Mouse (Mus musculus): ENCODE results near the gene Cs. TPM values are rescaled to one million over a fixed set of nuclear protein-coding genes. Genes with fewer than 3 reads are reported as not detected.
"Not testable (repeated sequence)": the region's sequence is repeated elsewhere in the genome, so short reads cannot be mapped to it uniquely, and the experiment has no call there.

Gene Cs
- polyA plus RNA-seq, 1 experiment from 2014 or later = 567 TPM

DNA sequence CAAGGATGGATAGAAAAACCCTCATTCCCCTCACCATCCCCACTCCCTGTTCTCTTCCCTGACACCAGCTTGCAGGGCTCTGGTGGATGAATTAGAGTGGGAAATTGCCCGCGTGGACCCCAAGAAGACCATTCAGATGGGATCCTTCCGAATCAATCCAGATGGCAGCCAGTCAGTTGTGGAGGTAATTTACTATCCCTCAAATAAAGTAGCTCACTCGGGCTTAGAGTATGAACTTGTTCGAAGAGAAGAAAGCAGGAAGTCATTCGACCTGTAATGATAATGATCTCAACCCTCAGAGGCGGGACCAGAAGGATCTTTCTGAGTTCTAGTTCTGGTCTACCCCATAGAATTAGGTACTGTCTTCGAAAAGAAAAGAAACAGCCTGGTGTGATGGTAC lies 14.0 kb upstream of the Cs start:
- peaks cover 46% of the 10 kb centered on the region for H3K36me3 ChIP-seq (ENCODE audit: control insufficient read depth, insufficient read depth)

DNA sequence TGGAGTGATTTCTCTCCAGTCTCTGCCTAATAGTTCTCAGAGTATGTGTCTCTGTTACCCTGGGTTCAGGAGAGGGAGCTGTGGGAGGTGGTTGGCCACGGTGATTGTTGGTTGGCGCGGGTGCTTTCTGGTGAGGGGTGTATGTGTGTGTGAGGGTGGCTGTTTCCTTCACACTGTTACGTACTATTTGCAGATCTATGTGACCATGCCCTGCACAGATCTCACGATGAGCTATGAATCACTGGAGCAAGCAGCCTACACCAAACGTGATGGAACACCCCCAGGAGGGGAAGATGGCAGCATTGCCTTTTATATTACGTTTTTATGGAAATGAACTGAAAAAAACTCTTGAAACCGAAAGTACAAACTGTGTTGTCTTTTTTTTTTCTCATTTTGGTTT lies 10.7 kb upstream of the Cs start:
- Histone ChIP-seq H3K4me2 (ENCODE audit: low read depth, low read length) (no peak overlapping the region), H3K4me3 (ENCODE audit: low read length) (no peak overlapping the region), H3K4me1 (ENCODE audit: control insufficient read depth, insufficient read depth, low read length) (peaks cover 10% of the 10 kb centered on the region), H3K9me3 (replicated peaks; ENCODE audit: control insufficient read depth, low read length) (no peaks in the 10 kb centered on the region), H3K9ac (ENCODE audit: low read length) (no peak overlapping the region), H3K36me3 (ENCODE audit: control insufficient read depth, insufficient read depth) (peaks cover 31% of the 10 kb centered on the region), H3K27me3 (ENCODE audit: control insufficient read depth, insufficient read depth, low read length) (no peaks in the 10 kb centered on the region), H3K27ac (ENCODE audit: low read length) (no peak overlapping the region)
- WGBS = 93% methylated on average over 8 of the region's 8 CpGs
- ATAC-seq (replicated peaks; ENCODE audit: extremely low read depth, insufficient read depth, low FRiP score) = no peak

More for the DNA sequence above, 14.0 kb upstream of the Cs start:
- WGBS = 69% methylated on average over 8 of the region's 8 CpGs
- no peaks in the 10 kb centered on the region for H3K9me3 ChIP-seq (replicated peaks; ENCODE audit: control insufficient read depth, low read length)
- ATAC-seq (replicated peaks; ENCODE audit: extremely low read depth, insufficient read depth, low FRiP score) = no peak
- H3K9ac ChIP-seq (ENCODE audit: low read length) = peak overlapping the region; percentile 99
- H3K4me3 ChIP-seq (ENCODE audit: low read length) = peak overlapping the region; percentile 97
- H3K4me1 ChIP-seq (ENCODE audit: control insufficient read depth, insufficient read depth, low read length) = peaks cover 12% of the 10 kb centered on the region
- H3K4me2 ChIP-seq (ENCODE audit: low read depth, low read length) = peak overlapping the region; percentile 92
- no peaks in the 10 kb centered on the region for H3K27me3 ChIP-seq (ENCODE audit: control insufficient read depth, insufficient read depth, low read length)
- peak overlapping the region; percentile 94 for H3K27ac ChIP-seq (ENCODE audit: low read length)

DNA sequence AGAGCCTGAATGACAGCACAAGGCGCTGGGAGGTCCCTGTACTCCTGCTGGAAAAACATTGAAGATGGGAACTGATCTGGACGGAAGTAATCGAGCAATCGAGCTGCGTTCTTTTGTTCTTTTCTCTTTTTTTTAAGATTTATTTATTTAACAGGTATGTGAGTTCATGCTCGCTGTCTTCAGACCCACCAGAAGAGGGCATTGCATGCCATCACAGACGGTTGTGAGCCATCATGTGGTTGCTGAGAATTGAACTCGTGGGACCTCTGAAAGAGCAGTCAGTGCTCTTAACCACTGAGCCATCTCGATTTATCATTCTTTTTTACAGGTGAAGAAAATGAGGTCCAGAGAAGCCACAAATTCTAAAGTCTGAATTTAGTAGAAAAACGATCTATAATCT lies 9.9 kb upstream of the Cs start:
- 88% methylated on average over 10 of the region's 10 CpGs for WGBS
- no peak overlapping the region for H3K9ac ChIP-seq (ENCODE audit: low read length)
- ATAC-seq (replicated peaks; ENCODE audit: extremely low read depth, insufficient read depth, low FRiP score) = no peak
- H3K27me3 ChIP-seq (ENCODE audit: control insufficient read depth, insufficient read depth, low read length) = no peaks in the 10 kb centered on the region
- H3K36me3 ChIP-seq (ENCODE audit: control insufficient read depth, insufficient read depth) = peaks cover 31% of the 10 kb centered on the region
- H3K27ac ChIP-seq (ENCODE audit: low read length) = no peak overlapping the region
- H3K9me3 ChIP-seq (replicated peaks; ENCODE audit: control insufficient read depth, low read length) = no peaks in the 10 kb centered on the region
- no peak overlapping the region for H3K4me2 ChIP-seq (ENCODE audit: low read depth, low read length)
- peaks cover 10% of the 10 kb centered on the region for H3K4me1 ChIP-seq (ENCODE audit: control insufficient read depth, insufficient read depth, low read length)
- no peak overlapping the region for H3K4me3 ChIP-seq (ENCODE audit: low read length)

GRCm38 (mm10) chr10:128332358-128333249 lies 4.9 kb upstream of the Cs start:
- not testable (repeated sequence) for ATAC-seq (replicated peaks; ENCODE audit: extremely low read depth, insufficient read depth, low FRiP score); H3K27me3 ChIP-seq (ENCODE audit: control insufficient read depth, insufficient read depth, low read length); H3K36me3 ChIP-seq (ENCODE audit: control insufficient read depth, insufficient read depth); H3K4me3 ChIP-seq (ENCODE audit: low read length); H3K9ac ChIP-seq (ENCODE audit: low read length); H3K4me2 ChIP-seq (ENCODE audit: low read depth, low read length); H3K27ac ChIP-seq (ENCODE audit: low read length); H3K9me3 ChIP-seq (replicated peaks; ENCODE audit: control insufficient read depth, low read length)
- H3K4me1 ChIP-seq (ENCODE audit: control insufficient read depth, insufficient read depth, low read length) = peaks cover 12% of the 10 kb centered on the region
- WGBS = 81% methylated on average over 6 of the region's 6 CpGs

DNA sequence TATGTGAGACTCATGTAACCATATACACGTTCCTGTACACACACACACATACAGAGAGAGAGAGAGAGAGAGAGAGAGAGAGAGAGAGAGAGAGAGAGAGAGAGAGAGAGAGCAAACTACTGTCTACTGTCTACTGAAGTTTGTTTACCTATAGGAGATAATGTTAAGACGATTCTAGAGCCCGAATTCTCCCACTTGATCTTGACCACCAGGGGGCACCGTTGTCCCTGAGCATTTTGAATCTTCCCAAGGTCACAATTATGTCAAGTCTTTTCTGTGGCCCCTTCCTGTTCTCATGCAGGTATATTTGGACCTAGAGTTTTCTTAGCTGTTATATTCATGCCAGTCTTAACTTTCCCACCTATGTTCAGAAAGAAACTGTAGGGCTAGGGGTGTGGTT lies 2.0 kb upstream of the Cs start:
- peak overlapping the region; percentile 94 for H3K27ac ChIP-seq (ENCODE audit: low read length)
- peaks cover 29% of the 10 kb centered on the region for H3K4me1 ChIP-seq (ENCODE audit: control insufficient read depth, insufficient read depth, low read length)
- no peaks in the 10 kb centered on the region for H3K27me3 ChIP-seq (ENCODE audit: control insufficient read depth, insufficient read depth, low read length)
- H3K4me3 ChIP-seq (ENCODE audit: low read length) = no peak overlapping the region
- ATAC-seq (replicated peaks; ENCODE audit: extremely low read depth, insufficient read depth, low FRiP score) = no peak
- 1% methylated on average over 4 of the region's 4 CpGs for WGBS
- H3K9me3 ChIP-seq (replicated peaks; ENCODE audit: control insufficient read depth, low read length) = no peaks in the 10 kb centered on the region
- no peak overlapping the region for H3K4me2 ChIP-seq (ENCODE audit: low read depth, low read length)
- H3K9ac ChIP-seq (ENCODE audit: low read length) = no peak overlapping the region
- no peaks in the 10 kb centered on the region for H3K36me3 ChIP-seq (ENCODE audit: control insufficient read depth, insufficient read depth)

DNA sequence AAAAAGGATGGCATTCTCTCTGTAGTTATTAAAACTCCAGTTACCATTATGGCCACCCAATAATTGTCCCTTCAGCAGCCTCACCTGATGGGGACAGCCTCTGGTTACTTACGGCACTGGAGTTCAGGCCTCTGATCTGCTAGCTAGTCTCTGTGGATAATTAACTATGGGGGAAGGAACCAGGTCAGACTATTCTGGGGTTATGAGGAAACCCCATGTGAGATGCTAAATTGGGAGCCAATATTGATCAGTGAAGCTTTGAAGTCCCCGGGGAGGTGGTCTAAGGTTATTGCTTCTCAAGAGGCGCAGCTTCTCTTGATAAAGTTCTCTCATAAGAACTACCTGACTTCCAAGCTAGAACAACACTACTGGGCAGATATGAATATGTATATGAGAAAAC lies 1.3 kb upstream of the Cs start:
- peak overlapping the region; percentile 94 for H3K27ac ChIP-seq (ENCODE audit: low read length)

GRCm38 (mm10) chr10:128336597-128336996 lies 937 bp upstream of the Cs start:
- Histone ChIP-seq H3K4me3 (ENCODE audit: low read length) (no peak overlapping the region), H3K36me3 (ENCODE audit: control insufficient read depth, insufficient read depth) (no peaks in the 10 kb centered on the region), H3K27ac (ENCODE audit: low read length) (peak overlapping the region; percentile 94), H3K4me1 (ENCODE audit: control insufficient read depth, insufficient read depth, low read length) (peaks cover 35% of the 10 kb centered on the region), H3K9me3 (replicated peaks; ENCODE audit: control insufficient read depth, low read length) (no peaks in the 10 kb centered on the region), H3K4me2 (ENCODE audit: low read depth, low read length) (peak overlapping the region; percentile 77), H3K27me3 (ENCODE audit: control insufficient read depth, insufficient read depth, low read length) (no peaks in the 10 kb centered on the region), H3K9ac (ENCODE audit: low read length) (no peak overlapping the region)
- ATAC-seq (replicated peaks; ENCODE audit: extremely low read depth, insufficient read depth, low FRiP score) = no peak
- 70% methylated on average over 3 of the region's 3 CpGs for WGBS

More for the DNA sequence above, 1.3 kb upstream of the Cs start:
- no peak for ATAC-seq (replicated peaks; ENCODE audit: extremely low read depth, insufficient read depth, low FRiP score)
- no peaks in the 10 kb centered on the region for H3K9me3 ChIP-seq (replicated peaks; ENCODE audit: control insufficient read depth, low read length)
- no peaks in the 10 kb centered on the region for H3K36me3 ChIP-seq (ENCODE audit: control insufficient read depth, insufficient read depth)
- H3K9ac ChIP-seq (ENCODE audit: low read length) = peak overlapping the region; percentile 42; the same call in 1 of the 2 replicates
- H3K4me1 ChIP-seq (ENCODE audit: control insufficient read depth, insufficient read depth, low read length) = peaks cover 31% of the 10 kb centered on the region
- no peaks in the 10 kb centered on the region for H3K27me3 ChIP-seq (ENCODE audit: control insufficient read depth, insufficient read depth, low read length)
- H3K4me2 ChIP-seq (ENCODE audit: low read depth, low read length) = no peak overlapping the region
- no peak overlapping the region for H3K4me3 ChIP-seq (ENCODE audit: low read length)
- 85% methylated on average over 3 of the region's 3 CpGs for WGBS

DNA sequence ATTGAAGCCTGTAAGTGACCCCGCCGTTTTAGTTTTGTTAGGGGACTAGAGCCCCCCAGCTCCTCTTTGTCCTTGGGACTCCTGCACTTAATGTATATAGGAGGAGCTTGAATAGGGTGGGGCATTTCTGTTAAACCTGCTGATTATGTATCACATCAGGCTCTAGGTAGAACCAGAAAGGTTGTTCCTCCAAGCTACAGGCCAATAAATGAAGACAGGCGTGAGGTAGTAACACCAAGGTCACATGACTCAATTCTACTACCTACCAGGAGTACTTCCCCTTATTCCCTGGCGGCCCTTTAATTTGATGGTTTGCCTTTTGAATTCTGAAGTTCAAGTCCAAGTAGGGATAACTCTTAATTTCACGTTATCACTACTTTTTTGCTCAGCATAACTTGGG lies 881 bp downstream of the Cs start:
- Histone ChIP-seq H3K9me3 (replicated peaks; ENCODE audit: control insufficient read depth, low read length) (no peaks in the 10 kb centered on the region), H3K4me3 (ENCODE audit: low read length) (peak overlapping the region; percentile 100), H3K9ac (ENCODE audit: low read length) (peak overlapping the region; percentile 98), H3K4me1 (ENCODE audit: control insufficient read depth, insufficient read depth, low read length) (peaks cover 44% of the 10 kb centered on the region), H3K4me2 (ENCODE audit: low read depth, low read length) (peak overlapping the region; percentile 86), H3K27me3 (ENCODE audit: control insufficient read depth, insufficient read depth, low read length) (no peaks in the 10 kb centered on the region), H3K36me3 (ENCODE audit: control insufficient read depth, insufficient read depth) (no peaks in the 10 kb centered on the region), H3K27ac (ENCODE audit: low read length) (peak overlapping the region; percentile 97)
- 10% methylated on average over 5 of the region's 5 CpGs for WGBS
- no peak for ATAC-seq (replicated peaks; ENCODE audit: extremely low read depth, insufficient read depth, low FRiP score)

DNA sequence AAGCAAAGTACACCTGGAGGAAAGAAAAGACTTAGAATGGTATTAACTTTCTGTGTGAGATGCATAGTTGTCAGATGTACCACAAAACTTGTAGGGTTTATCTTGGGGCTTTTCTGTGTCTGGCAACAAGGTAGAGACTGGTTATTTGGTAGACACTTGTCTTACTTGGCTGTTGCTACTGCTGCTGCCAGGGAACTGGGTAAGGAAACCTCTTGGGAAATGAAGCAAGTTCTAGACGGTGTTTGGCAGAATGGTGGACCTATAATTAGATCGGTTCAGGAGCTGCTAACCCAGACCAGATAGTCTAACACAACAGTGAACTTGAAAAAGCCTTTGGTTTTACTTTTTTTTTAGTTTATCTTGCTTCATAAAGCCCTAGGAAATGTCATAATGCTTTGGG lies 1.4 kb downstream of the Cs start:
- Histone ChIP-seq H3K27ac (ENCODE audit: low read length) (peak overlapping the region; percentile 97), H3K9ac (ENCODE audit: low read length) (peak overlapping the region; percentile 98), H3K4me1 (ENCODE audit: control insufficient read depth, insufficient read depth, low read length) (peaks cover 49% of the 10 kb centered on the region), H3K9me3 (replicated peaks; ENCODE audit: control insufficient read depth, low read length) (no peaks in the 10 kb centered on the region), H3K27me3 (ENCODE audit: control insufficient read depth, insufficient read depth, low read length) (no peaks in the 10 kb centered on the region), H3K4me2 (ENCODE audit: low read depth, low read length) (peak overlapping the region; percentile 86), H3K36me3 (ENCODE audit: control insufficient read depth, insufficient read depth) (no peaks in the 10 kb centered on the region), H3K4me3 (ENCODE audit: low read length) (peak overlapping the region; percentile 100)
- WGBS = 23% methylated on average over 2 of the region's 2 CpGs
- no peak for ATAC-seq (replicated peaks; ENCODE audit: extremely low read depth, insufficient read depth, low FRiP score)

Measured in heart, embryonic 16.5 days (tissue).